Mouse (Mus musculus) heart, embryonic 15.5 days (tissue): ENCODE results near the gene Prox2. TPM values are rescaled to one million over a fixed set of nuclear protein-coding genes. Genes with fewer than 3 reads are reported as not detected.

ENCODE experiments used
- ATAC-seq: fragments of 200-750 bp; cut with Nextera tagmentation; replicated peaks from 2 replicates; pipeline ENCODE4 v1.8.0; 2017; ENCODE audit warnings: low read depth, moderate TSS enrichment; ENCODE audit not compliant: insufficient number of reproducible peaks, insufficient read depth, low FRiP score
- H3K27ac ChIP-seq: fragments of 300-500 bp; sonication (generic); 2 replicates; pipeline ENCODE4 v1.5.1; 2015; ENCODE audit warnings: mild to moderate bottlenecking, inconsistent platforms
- H3K27me3 ChIP-seq: fragments of 300-500 bp; sonication (generic); 2 replicates; pipeline ENCODE4 v1.6.1; 2015; ENCODE audit warnings: inconsistent platforms
- H3K36me3 ChIP-seq: fragments of 300-500 bp; sonication (generic); 2 replicates; pipeline ENCODE4 v1.6.1; 2015; ENCODE audit warnings: mild to moderate bottlenecking, inconsistent platforms
- H3K4me1 ChIP-seq: fragments of 300-500 bp; sonication (generic); replicated peaks from 2 replicates; pipeline ENCODE4 v1.6.1; 2015; ENCODE audit warnings: inconsistent platforms
- H3K4me2 ChIP-seq: fragments of 300-500 bp; sonication (generic); 2 replicates; pipeline ENCODE4 v1.6.1; 2015; ENCODE audit warnings: inconsistent platforms, mild to moderate bottlenecking, moderate library complexity
- H3K4me3 ChIP-seq: fragments of 300-500 bp; sonication (generic); 2 replicates; pipeline ENCODE4 v1.5.1; 2015; ENCODE audit warnings: mild to moderate bottlenecking, inconsistent platforms
- H3K9ac ChIP-seq: fragments of 300-500 bp; sonication (generic); 2 replicates; pipeline ENCODE4 v1.6.1; 2015; ENCODE audit warnings: mild to moderate bottlenecking, inconsistent platforms
- H3K9me3 ChIP-seq: fragments of 300-500 bp; sonication (generic); replicated peaks from 2 replicates; pipeline ENCODE4 v1.6.1; 2016; ENCODE audit warnings: inconsistent platforms
- WGBS: fragments of 180-500 bp; shearing (Covaris S2); methylation state at CpG from one replicate; pipeline ENCODE4 v1.1.7; 2015; ENCODE audit warnings: mixed read lengths; 5-methylcytosine and 5-hydroxymethylcytosine counted together
- polyA plus RNA-seq: library from polyadenylated mRNA; unstranded; fragments of >200 nt; fragmentation: Nextera tagmentation; extraction: Ambion mirVana; gene quantifications from 2 replicates; pipeline ENCODE4 v1.2.1, GENCODE M21; 2015

Gene Prox2
- polyA plus RNA-seq, 1 experiment from 2014 or later, result 2.5 TPM

- Histone ChIP-seq H3K4me3 (peak overlapping the region; percentile 96), H3K27ac (peak overlapping the region; percentile 95), H3K9ac (peak overlapping the region; percentile 99), H3K4me2 (peak overlapping the region; percentile 82), H3K27me3 (no peaks in the 10 kb centered on the region), H3K36me3 (no peaks in the 10 kb centered on the region), H3K9me3 (no peaks in the 10 kb centered on the region), H3K4me1 (peaks cover 42% of the 10 kb centered on the region)
- WGBS, result 14% methylated on average over 18 of the region's 18 CpGs
- no peak for ATAC-seq
Measured at GRCm38 (mm10) chr12:85110011-85110697, 405 bp downstream of the Prox2 start.

- Histone ChIP-seq H3K9ac (no peak overlapping the region), H3K27me3 (no peaks in the 10 kb centered on the region), H3K4me2 (no peak overlapping the region; the same call in 1 of the 2 replicates), H3K4me1 (peaks cover 42% of the 10 kb centered on the region), H3K36me3 (no peaks in the 10 kb centered on the region), H3K4me3 (no peak overlapping the region), H3K9me3 (no peaks in the 10 kb centered on the region), H3K27ac (no peak overlapping the region; the same call in 1 of the 2 replicates)
- ATAC-seq, result no peak
- 68% methylated on average over 4 of the region's 4 CpGs for WGBS
Measured at GRCm38 (mm10) chr12:85109426-85109825, 1.1 kb downstream of the Prox2 start.

GRCm38 (mm10) chr12:85108643-85109042, 1.9 kb downstream of the Prox2 start:
- Histone ChIP-seq H3K9me3 (no peaks in the 10 kb centered on the region), H3K27ac (no peak overlapping the region), H3K9ac (no peak overlapping the region), H3K27me3 (no peaks in the 10 kb centered on the region), H3K4me2 (no peak overlapping the region), H3K4me3 (no peak overlapping the region), H3K36me3 (no peaks in the 10 kb centered on the region), H3K4me1 (peaks cover 38% of the 10 kb centered on the region)
- WGBS, result 67% methylated on average over 3 of the region's 3 CpGs
- ATAC-seq, result no peak

- H3K4me3 ChIP-seq, result 0 out of 2 replicates have a peak overlapping the region, but pooled peaks have one; percentile 7
- H3K9me3 ChIP-seq, result no peaks in the 10 kb centered on the region
- no peaks in the 10 kb centered on the region for H3K36me3 ChIP-seq
- no peak for ATAC-seq
- H3K9ac ChIP-seq, result no peak overlapping the region
- H3K27ac ChIP-seq, result no peak overlapping the region
- 6% methylated on average over 8 of the region's 8 CpGs for WGBS
- peaks cover 16% of the 10 kb centered on the region for H3K4me1 ChIP-seq
- no peaks in the 10 kb centered on the region for H3K27me3 ChIP-seq
- peak overlapping the region; percentile 48 for H3K4me2 ChIP-seq
Measured at GRCm38 (mm10) chr12:85106292-85106691, 4.3 kb downstream of the Prox2 start.

- 85% methylated on average over 8 of the region's 8 CpGs for WGBS
- Histone ChIP-seq H3K9me3 (no peaks in the 10 kb centered on the region), H3K9ac (no peak overlapping the region), H3K27me3 (no peaks in the 10 kb centered on the region), H3K4me3 (no peak overlapping the region), H3K4me2 (no peak overlapping the region), H3K36me3 (no peaks in the 10 kb centered on the region), H3K27ac (no peak overlapping the region), H3K4me1 (peaks cover 12% of the 10 kb centered on the region)
- ATAC-seq, result no peak
Measured at GRCm38 (mm10) chr12:85104789-85105188, 5.8 kb downstream of the Prox2 start.

- Histone ChIP-seq H3K27ac (no peak overlapping the region), H3K9me3 (no peaks in the 10 kb centered on the region), H3K9ac (no peak overlapping the region), H3K4me1 (peaks cover 9% of the 10 kb centered on the region; the same call in 1 of the 2 replicates), H3K4me2 (no peak overlapping the region), H3K4me3 (no peak overlapping the region), H3K27me3 (no peaks in the 10 kb centered on the region), H3K36me3 (no peaks in the 10 kb centered on the region)
- no peak for ATAC-seq
- WGBS, result 79% methylated on average over 8 of the region's 8 CpGs
Measured at GRCm38 (mm10) chr12:85103096-85103495, 7.5 kb downstream of the Prox2 start.

GRCm38 (mm10) chr12:85101521-85102106, 8.9 kb downstream of the Prox2 start:
- no peak overlapping the region for H3K4me3 ChIP-seq
- H3K36me3 ChIP-seq, result no peaks in the 10 kb centered on the region
- H3K27me3 ChIP-seq, result no peaks in the 10 kb centered on the region
- peaks cover 5% of the 10 kb centered on the region; the same call in 1 of the 2 replicates for H3K4me1 ChIP-seq
- ATAC-seq, result no peak
- H3K4me2 ChIP-seq, result no peak overlapping the region
- no peaks in the 10 kb centered on the region for H3K9me3 ChIP-seq
- no peak overlapping the region for H3K27ac ChIP-seq
- 74% methylated on average over 5 of the region's 5 CpGs for WGBS
- H3K9ac ChIP-seq, result no peak overlapping the region

- no peak for ATAC-seq
- Histone ChIP-seq H3K4me3 (no peak overlapping the region), H3K27ac (no peak overlapping the region), H3K36me3 (no peaks in the 10 kb centered on the region), H3K27me3 (no peaks in the 10 kb centered on the region), H3K4me1 (no peaks in the 10 kb centered on the region), H3K9me3 (no peaks in the 10 kb centered on the region), H3K4me2 (no peak overlapping the region), H3K9ac (no peak overlapping the region)
- 67% methylated on average over 14 of the region's 14 CpGs for WGBS
Measured at GRCm38 (mm10) chr12:85101001-85101400, 9.6 kb downstream of the Prox2 start.

GRCm38 (mm10) chr12:85095859-85096258, 14.7 kb downstream of the Prox2 start:
- no peak overlapping the region for H3K9ac ChIP-seq
- H3K27me3 ChIP-seq, result no peaks in the 10 kb centered on the region
- ATAC-seq, result no peak
- no peak overlapping the region for H3K4me2 ChIP-seq
- H3K4me3 ChIP-seq, result no peak overlapping the region
- H3K9me3 ChIP-seq, result no peaks in the 10 kb centered on the region
- 0 out of 2 replicates have a peak, but pooled peaks cover 5% of the 10 kb centered on the region for H3K4me1 ChIP-seq
- 77% methylated on average over 7 of the region's 7 CpGs for WGBS
- no peaks in the 10 kb centered on the region for H3K36me3 ChIP-seq
- no peak overlapping the region for H3K27ac ChIP-seq

GRCm38 (mm10) chr12:85095146-85095545, 15.4 kb downstream of the Prox2 start:
- Histone ChIP-seq H3K4me1 (0 out of 2 replicates have a peak, but pooled peaks cover 5% of the 10 kb centered on the region), H3K9ac (no peak overlapping the region), H3K27ac (no peak overlapping the region), H3K27me3 (no peaks in the 10 kb centered on the region), H3K36me3 (no peaks in the 10 kb centered on the region), H3K9me3 (no peaks in the 10 kb centered on the region), H3K4me2 (no peak overlapping the region), H3K4me3 (no peak overlapping the region)
- ATAC-seq, result no peak
- WGBS, result 84% methylated on average over 11 of the region's 11 CpGs

- no peak overlapping the region for H3K4me3 ChIP-seq
- 76% methylated on average over 10 of the region's 10 CpGs for WGBS
- H3K9ac ChIP-seq, result no peak overlapping the region
- H3K4me1 ChIP-seq, result 0 out of 2 replicates have a peak, but pooled peaks cover 5% of the 10 kb centered on the region
- H3K9me3 ChIP-seq, result no peaks in the 10 kb centered on the region
- H3K36me3 ChIP-seq, result no peaks in the 10 kb centered on the region
- no peak for ATAC-seq
- H3K27me3 ChIP-seq, result no peaks in the 10 kb centered on the region
- H3K4me2 ChIP-seq, result no peak overlapping the region
- H3K27ac ChIP-seq, result no peak overlapping the region
Measured at GRCm38 (mm10) chr12:85094706-85095105, 15.9 kb downstream of the Prox2 start.
